Mouse (Mus musculus) heart, adult 10 weeks (tissue): ENCODE results near the gene Olfr341. TPM values are rescaled to one million over a fixed set of nuclear protein-coding genes. Genes with fewer than 3 reads are reported as not detected.

Source experiments
- polyA plus RNA-seq: library from polyadenylated mRNA; stranded (reverse); fragments of 350-450 nt; fragmentation: Illumina TruSeq; extraction: RNeasy Lipid Tissue Mini Kit (QIAGEN cat#74804); gene quantifications from one replicate; pipeline ENCODE4 v1.2.3, GENCODE M21; 2014; ENCODE audit warnings: low read depth, low replicate concordance

The Olfr341 gene
- not detected for polyA plus RNA-seq

GRCm38 (mm10) chr2:36482368-36482767, at the start of gene Olfr341:
Olfr341 (minus strand) TSS chr2:36482468.

GRCm38 (mm10) chr2:36524698-36525097, 42.4 kb upstream of the Olfr341 start, which contains the start of gene Olfr342:
Olfr342 (plus strand) TSS chr2:36524998.

GRCm38 (mm10) chr2:36452287-36452686, 30.0 kb downstream of the Olfr341 start, which contains the start of gene Olfr340:
Olfr340 (plus strand) TSS chr2:36452587.

Other genes with a start within 250 kb of the Olfr341 start
- not detected for gene Olfr338, start 108.9 kb downstream of the Olfr341 start, polyA plus RNA-seq
- not detected for gene Olfr339, start 63.5 kb downstream of the Olfr341 start, polyA plus RNA-seq
- gene Olfr340, start 29.9 kb downstream of the Olfr341 start, polyA plus RNA-seq: not detected
- gene Olfr342, start 42.5 kb upstream of the Olfr341 start, polyA plus RNA-seq: not detected
- gene Olfr344, start 84.2 kb upstream of the Olfr341 start, polyA plus RNA-seq: not detected
- not detected for gene Olfr345, start 157.6 kb upstream of the Olfr341 start, polyA plus RNA-seq
- gene Olfr346, start 203.3 kb upstream of the Olfr341 start, polyA plus RNA-seq: not detected
- gene Olfr347, start 249.4 kb upstream of the Olfr341 start, polyA plus RNA-seq: not detected